Mouse (Mus musculus): Measurements from ENCODE around the gene Heg1.

Gene Heg1

GRCm38 (mm10) chr16:33684162-33684702 is at the start of gene Heg1:
TSS of gene Heg1 (plus strand) at chr16:33684370.
- DNase-seq (ENCODE audit: low spot score) = peak; percentile 74

DNA sequence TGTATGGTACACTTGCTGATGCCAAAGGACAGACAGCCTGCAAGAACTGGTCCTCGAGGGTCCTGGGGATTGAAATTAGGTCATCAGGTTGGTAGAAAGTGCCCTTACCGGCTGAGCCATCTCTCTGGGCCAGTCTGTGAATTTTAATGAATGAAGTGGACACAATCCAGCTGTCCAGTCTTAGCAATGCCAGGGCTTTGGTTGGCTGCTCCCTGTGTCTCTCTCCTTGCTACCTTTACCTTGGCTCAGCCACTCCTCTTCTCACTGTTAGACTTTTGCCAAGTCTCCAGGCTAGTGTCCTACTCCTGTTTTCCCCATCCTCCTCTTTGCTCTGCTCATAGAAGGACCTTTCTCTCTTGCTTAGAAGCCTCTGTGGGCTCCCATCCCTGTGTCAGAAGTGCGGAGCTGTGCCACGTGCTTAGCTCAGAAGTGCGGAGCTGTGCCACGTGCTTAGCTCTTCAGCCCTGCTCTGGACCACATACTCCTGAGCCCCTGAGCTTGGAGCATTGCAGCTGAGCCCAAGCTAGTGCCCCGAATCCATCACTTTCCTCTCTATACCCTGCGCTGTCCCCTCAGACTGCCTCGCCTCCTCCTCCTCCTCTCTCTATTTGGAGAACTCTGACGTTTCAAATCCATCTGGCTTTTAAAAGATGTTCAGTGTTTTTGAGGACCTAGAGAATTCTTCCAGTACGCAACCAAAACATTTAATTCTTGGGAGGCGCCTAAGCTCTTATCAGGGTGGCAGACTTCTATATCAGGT is 48.2 kb upstream of the Heg1 start:
- DNase-seq (ENCODE audit: low spot score) = no peak

DNA sequence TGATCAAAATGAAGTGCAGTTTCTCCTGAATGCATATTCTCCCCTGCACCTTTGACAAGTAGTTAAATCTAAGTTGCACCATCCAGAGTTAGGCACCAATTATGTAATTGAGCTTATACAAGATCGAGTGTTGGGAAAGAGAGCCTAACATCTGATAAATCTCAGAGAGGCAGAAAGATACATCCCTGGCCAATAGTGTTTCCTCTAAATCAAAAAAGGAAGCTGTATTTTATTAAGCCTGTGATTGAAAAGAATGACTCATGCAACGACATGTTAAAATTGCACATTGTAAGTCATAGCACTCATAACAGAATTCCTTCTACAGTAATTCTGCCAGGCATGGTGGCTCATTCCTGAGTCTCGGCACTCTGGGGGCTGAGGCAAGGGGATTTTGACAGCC is 42.4 kb upstream of the Heg1 start:
- no peak for DNase-seq (ENCODE audit: low spot score)

GRCm38 (mm10) chr16:33653116-33653515 is 31.1 kb upstream of the Heg1 start:
- no peak for DNase-seq (ENCODE audit: low spot score)

DNA sequence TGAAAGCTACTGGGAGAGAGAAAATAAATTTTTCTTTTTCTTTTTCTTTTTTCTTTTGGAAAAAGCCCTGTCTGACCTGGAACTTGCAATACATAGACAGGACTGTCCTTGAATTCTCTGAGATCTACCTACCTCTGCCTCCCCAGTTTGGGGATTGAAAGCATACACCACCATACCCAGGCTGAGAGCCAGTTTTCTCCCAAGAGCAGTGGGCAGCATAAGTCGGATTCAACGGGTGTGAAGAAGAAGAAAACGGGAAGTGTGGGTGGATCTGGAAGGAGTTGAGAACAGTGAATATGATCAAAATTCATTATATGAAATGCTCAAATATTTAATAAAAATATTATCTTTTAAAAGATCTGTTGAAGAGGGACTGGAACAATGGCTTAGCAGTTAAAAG is 28.7 kb upstream of the Heg1 start:
- DNase-seq (ENCODE audit: low spot score) = no peak

DNA sequence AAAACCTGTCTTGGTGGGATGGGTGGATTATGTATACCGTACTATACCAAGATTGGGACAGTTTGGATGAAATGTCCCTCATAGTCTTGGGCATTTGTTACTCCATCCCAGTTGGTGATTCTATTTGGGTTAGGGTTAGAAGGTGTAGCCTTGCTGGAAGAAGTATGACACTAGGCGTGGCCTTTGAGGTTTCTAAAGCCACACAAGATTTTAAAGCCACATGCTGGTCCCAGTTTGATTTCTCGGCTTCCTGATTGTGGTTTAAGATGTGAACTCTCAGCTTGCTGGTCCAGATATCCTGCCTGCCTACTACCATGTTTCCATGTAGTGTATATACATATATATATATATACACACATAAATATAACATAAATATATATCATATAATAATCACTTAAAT is 27.0 kb upstream of the Heg1 start:
- DNase-seq (ENCODE audit: low spot score) = no peak

DNA sequence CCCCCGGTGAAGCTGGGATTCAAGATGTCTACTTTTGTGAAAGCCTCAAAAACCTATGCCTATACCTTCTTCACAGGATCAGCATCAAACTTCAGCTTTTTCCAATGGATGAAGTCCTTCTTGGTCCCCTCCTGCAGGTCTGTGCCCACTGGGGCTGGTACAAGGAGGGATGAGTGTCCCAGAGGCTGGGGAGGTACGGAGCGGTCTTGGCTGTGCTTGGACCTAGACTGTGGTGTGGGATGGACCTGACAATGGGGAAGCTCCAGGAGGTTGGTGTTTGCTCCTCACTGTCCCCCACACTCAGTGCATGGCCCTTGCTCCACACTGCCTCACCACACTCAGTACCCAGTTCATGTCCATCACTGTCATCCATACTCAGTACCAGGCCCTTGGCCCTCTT is 26.0 kb upstream of the Heg1 start:
- DNase-seq (ENCODE audit: low spot score) = no peak

GRCm38 (mm10) chr16:33659521-33659920 is 24.6 kb upstream of the Heg1 start:
- DNase-seq (ENCODE audit: low spot score) = no peak

GRCm38 (mm10) chr16:33660125-33660524 is 24.0 kb upstream of the Heg1 start:
- DNase-seq (ENCODE audit: low spot score) = no peak

DNA sequence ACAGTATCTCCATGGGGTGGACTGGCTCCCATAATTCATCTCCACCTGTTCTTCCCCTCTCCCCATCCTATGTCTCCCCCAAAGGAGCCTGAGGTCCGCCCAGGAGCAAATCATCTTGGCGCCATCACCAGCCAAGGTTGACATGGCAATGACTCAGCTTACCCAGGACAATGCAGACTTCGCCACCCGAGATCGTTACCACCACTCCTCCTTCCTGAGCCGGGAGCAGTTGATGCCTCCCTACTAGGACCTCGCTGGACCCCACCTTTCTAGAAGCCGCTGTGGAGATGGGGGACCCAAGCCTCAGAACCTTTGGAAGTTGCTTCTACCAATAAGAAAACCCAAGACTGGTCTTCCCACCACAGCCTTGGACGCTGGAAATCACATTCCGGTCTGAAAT is 21.3 kb upstream of the Heg1 start:
- DNase-seq (ENCODE audit: low spot score) = no peak

- no peak for DNase-seq (ENCODE audit: low spot score)
Observed at GRCm38 (mm10) chr16:33666226-33666625, 17.9 kb upstream of the Heg1 start.

GRCm38 (mm10) chr16:33666985-33667538 is 17.1 kb upstream of the Heg1 start:
- no peak for DNase-seq (ENCODE audit: low spot score)

- DNase-seq (ENCODE audit: low spot score) = no peak
Observed at GRCm38 (mm10) chr16:33668448-33668847, 15.7 kb upstream of the Heg1 start.

DNA sequence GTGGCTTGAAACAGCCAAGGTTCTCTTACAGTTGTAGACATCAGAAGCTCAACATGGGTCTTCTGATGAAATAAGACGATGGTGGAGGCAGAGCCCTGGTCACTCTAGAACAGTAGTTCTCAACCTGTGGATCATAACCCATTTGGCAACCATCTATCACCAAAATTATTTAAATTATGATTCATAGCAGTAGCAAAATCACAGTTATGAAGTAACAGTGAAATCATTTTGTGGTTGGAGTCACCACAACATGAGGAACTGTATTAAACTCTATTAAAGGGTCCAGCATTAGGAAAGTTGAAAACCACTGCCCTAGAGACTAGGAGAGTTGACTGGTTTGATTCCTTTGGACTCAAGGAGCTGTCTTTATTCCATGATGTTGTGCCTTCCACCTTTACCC is 15.1 kb upstream of the Heg1 start:
- no peak for DNase-seq (ENCODE audit: low spot score)

DNA sequence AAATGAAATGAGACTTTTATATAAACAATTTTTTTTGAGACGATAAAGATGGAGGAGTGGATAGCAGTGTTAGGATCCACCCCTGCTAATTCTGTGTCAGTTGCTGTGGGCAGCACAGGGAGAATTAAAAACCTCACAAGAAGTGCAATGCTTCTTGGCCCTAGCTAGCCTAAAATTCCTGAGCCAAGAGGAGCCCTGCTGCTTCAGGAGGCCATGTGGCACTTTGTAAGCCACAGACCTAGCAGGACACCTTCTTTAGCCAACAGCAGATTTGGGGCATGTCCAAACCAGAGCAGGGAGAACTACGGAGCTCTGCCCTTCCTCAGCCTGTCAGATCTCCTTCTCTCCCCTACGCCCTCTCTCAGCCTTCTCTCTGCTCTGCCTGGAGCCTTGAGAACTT is 13.8 kb upstream of the Heg1 start:
- no peak for DNase-seq (ENCODE audit: low spot score)

- DNase-seq (ENCODE audit: low spot score) = no peak
Observed at GRCm38 (mm10) chr16:33670933-33671332, 13.2 kb upstream of the Heg1 start.

- no peak for DNase-seq (ENCODE audit: low spot score)
Observed at GRCm38 (mm10) chr16:33672188-33672587, 12.0 kb upstream of the Heg1 start.

- DNase-seq (ENCODE audit: low spot score) = no peak
Observed at GRCm38 (mm10) chr16:33672643-33673042, 11.5 kb upstream of the Heg1 start.

- peak; percentile 64 for DNase-seq (ENCODE audit: low spot score)
Observed at GRCm38 (mm10) chr16:33673530-33674109, 10.6 kb upstream of the Heg1 start.

DNA sequence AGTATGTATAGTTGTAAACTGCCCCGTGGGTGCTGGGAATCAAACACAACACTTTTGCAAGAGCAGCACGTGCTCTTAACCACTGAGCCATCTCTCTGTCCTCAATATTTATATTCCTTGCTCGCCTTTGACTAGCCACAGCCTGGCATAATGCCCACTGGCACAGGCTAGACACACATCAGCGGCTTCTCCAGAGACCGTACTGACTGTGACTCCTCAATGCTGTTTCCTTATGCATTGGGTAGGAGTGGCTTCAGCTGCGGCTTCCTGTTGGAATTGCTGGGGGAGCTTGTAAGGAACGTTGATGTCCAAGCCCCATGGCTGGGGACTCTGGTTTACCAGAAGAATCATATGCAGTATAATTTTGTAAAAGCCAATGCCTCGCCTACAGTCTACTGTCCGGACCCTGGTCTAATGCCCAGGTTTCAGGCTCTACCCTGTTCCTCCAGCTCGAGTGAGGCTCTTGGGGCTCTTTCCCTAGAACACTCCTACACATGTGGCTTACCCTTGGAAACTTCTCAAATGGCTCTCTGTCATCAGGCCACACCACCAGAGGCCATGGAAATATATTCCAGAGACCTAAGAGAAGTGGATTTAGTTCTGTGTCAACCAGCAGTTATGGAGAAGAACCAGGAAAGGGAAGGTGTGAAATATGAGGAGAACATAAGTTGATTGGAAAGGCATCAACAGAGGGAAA is 8.9 kb upstream of the Heg1 start:
- DNase-seq (ENCODE audit: low spot score) = no peak

GRCm38 (mm10) chr16:33675848-33676184 is 8.4 kb upstream of the Heg1 start:
- no peak for DNase-seq (ENCODE audit: low spot score)

- DNase-seq (ENCODE audit: low spot score) = no peak
Observed at GRCm38 (mm10) chr16:33676347-33677312, 7.5 kb upstream of the Heg1 start.
